Mouse (Mus musculus) retina, adult 2 months (tissue): ENCODE measurements around the gene Rnase4.

Source experiments
- DNase-seq: peaks from one replicate; pipeline ENCODE4 v3.0.0-alpha.2; 2012; ENCODE audit warnings: low read depth, low spot score

The Rnase4 gene

GRCm38 (mm10) chr14:51090921-51091900 is at the start of gene Rnase4, which contains the start of gene Ang:
TSS of gene Rnase4 (plus strand) at chr14:51091077.
TSS of gene Ang (plus strand) at chr14:51091150.
- no peak for DNase-seq

DNA sequence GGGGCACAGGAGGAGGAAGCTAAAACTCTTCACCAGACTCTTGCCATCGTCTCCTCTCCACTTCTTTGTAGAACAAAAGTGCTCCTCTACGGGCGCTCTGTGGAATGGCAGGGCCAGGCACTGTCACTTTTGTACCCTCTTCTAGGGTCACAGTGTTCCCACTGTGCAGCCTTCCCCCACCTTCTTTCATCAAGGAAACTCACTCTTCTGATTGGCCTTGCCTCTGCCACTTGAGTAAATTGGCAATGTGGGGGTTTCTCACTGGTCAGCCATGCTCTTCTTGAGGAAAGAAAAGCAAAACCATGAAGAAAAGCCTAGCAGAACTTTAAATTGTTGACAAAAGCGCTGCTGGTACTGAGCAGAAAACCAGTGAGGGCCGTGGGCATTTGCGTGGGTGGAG is 49.1 kb upstream of the Rnase4 start, which contains the start of gene Rnase9:
Rnase9 (minus strand) TSS at position 101 of the 400 bp plus-strand sequence.
- no peak for DNase-seq

DNA sequence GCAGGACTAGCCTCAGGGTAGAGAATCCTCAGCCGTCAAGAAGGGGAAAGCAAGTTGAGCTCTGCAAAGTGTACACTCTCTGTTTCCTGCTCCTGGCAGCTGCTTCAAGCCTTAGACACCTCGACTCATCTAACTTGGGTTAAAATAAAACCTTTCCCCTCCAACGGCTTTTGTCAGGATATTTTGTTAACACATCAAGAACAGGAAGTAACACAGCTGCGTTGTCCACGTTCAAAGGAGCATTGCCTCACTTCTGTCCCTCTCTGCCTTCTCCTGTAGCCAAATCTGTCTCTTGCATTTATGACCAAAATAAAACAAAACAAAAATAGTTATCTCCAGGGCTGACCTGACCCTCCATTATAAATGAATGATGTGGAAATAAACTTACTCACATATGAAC is 43.0 kb upstream of the Rnase4 start:
- DNase-seq: no peak

- DNase-seq: no peak
Measured at GRCm38 (mm10) chr14:51050063-51050462, 40.8 kb upstream of the Rnase4 start, which contains the start of gene Rnase11. TSS of gene Rnase11 (minus strand) at chr14:51050163.

GRCm38 (mm10) chr14:51051941-51052340 is 38.9 kb upstream of the Rnase4 start:
- no peak for DNase-seq

GRCm38 (mm10) chr14:51053176-51053575 is 37.7 kb upstream of the Rnase4 start:
- no peak for DNase-seq

GRCm38 (mm10) chr14:51054243-51055237 is 36.3 kb upstream of the Rnase4 start:
- no peak for DNase-seq

DNA sequence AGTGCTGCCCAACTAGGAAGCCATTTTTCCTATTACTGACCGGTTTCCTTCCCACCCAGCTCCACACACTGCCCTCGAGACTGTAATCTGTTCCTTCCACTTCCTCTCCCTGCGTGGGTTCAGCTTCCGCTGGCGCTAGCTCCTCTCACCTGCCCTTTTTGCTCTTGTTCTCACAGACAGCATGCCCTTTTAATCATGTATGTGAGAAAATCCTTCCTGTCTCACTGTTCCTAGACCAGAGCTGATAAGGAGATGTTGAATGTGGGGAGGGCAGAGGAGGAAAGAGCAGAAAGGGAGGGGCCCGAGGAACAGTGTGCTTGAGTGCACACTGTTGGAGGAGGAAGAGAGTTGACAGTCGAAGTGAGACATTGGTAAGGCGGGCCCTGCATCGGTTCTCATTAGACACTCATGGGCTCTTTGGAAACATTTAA is 33.5 kb upstream of the Rnase4 start, which contains the start of gene Rnase12:
Rnase12 (minus strand) TSS at position 261 of the 431 bp plus-strand sequence.
- no peak for DNase-seq

- no peak for DNase-seq
Measured at GRCm38 (mm10) chr14:51060761-51061160, 30.1 kb upstream of the Rnase4 start.

DNA sequence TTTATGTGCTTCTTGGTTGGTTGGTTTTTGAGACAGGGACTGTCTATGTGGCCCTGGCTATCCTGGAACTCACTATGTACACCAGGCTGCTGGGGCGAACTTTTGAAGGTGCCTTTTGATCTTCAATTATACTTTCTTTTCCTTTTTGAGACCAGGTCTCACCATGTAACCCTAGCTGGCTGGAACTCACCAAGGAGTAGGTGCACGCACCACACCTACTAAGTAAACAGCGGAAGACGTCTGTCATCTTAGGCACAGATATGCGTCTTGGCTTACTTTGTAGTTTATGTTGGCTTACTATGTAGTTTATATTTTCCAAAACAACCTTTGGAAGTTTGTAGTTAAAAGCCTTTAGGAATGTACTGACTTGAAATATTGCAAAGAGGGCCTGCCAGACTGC is 21.9 kb upstream of the Rnase4 start:
- DNase-seq: no peak

GRCm38 (mm10) chr14:51069617-51070016 is 21.3 kb upstream of the Rnase4 start:
- DNase-seq: no peak

DNA sequence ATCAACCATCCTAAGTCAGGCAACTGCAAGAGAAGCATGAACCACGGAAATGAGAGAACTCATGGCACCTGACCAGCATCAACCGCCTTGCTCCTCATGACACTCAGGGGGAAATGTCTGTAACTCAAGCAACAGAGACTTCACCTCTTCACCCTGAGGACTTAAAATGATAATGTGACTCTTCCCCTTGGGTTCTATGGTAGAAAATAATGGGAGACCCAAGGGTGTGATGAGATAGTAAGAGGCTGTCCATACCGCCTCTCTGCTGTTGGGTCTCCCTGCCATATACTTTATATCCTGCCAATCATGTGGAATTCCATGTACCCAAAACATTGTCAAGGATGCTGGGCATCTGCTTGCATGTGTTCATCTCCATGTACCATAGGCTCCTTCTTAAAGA is 16.5 kb upstream of the Rnase4 start, which contains the start of gene Olfr750:
Olfr750 (minus strand) TSS at position 101 of the 400 bp plus-strand sequence.
- DNase-seq: no peak

DNA sequence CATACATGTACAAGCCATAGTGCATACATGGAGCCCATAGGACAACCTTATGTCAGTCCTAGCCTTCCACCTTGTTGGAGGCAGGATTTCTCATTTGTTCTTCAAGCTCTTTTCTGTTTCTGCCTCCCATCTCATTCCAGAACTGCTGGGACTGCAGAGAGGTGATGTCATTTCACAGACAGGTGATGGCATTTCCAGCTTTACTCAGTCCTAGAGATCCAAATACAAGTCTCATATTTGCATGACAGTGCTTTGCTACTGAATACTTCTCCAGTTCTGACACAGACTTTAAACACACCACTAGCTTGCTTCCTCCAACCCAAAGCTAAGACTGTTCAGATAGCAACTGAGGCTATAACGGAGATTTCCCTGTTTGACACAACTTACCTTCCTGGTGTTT is 11.7 kb upstream of the Rnase4 start:
- no peak for DNase-seq

GRCm38 (mm10) chr14:51081035-51081434 is 9.8 kb upstream of the Rnase4 start:
- no peak for DNase-seq

DNA sequence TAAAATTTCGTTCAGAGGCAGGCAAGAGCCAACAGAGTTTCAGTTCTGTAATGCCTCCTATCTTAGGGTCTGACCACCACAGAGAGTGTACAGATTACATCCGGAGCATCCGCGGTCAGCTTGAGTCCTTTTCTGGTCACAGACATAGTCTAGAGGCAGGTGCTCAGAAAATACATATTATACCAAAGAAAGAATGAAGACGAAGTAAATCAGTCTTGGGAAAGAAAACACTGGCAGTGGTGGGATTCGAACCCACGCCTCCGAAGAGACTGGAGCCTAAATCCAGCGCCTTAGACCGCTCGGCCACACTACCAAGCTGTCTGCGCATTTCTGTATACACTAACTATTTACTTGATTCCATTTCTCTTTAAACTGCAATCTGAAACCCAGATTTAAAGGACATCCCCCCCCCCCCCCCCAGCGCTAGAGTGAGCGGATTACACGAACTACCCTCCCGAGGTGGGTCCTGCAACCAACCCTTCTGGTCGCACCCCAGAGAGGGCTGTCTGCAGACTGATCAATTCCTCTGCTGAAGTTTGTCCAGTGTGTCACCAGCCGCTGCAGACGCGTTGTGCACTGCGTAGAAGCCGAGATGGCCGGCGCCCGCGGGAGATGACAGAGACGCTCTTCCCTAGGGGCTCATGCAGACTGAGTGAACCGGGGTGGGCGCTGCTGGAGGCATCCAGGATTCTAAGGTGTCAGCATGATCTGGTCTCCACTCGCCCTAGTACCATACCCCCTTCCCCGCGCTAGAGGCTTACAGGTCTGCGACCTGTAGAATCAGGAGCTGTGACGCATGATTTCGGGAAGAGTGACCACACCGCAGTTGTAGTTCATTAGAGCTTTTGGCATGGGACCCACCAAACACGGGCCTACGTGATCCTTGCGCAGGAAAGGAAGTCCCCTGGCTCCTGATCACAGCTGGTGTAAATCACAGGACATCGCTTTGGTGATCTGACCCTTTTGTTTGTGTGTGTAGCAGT is 8.0 kb upstream of the Rnase4 start:
- DNase-seq: no peak

GRCm38 (mm10) chr14:51083805-51084204 is 7.1 kb upstream of the Rnase4 start:
- DNase-seq: no peak

DNA sequence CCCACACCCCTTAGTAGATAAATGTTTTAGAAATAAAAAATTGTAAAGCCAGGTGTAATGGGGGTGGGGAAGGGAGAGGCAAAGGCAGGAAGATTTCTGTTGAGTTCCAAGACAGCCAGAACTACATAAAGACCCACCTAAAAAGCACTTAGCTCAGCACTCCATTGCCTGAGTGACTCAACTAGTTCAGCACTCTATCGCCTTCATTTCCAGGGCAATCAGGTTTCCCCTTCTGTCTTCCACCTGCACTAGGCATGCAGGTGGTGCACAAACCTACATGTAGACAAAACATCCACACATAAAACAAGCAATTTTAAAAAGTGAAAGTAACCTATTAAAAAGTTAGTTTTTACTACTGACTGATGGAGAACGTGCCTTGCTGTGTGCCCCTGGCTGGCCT is 5.8 kb upstream of the Rnase4 start:
- DNase-seq: no peak

- DNase-seq: no peak
Measured at GRCm38 (mm10) chr14:51085911-51086310, 5.0 kb upstream of the Rnase4 start.

GRCm38 (mm10) chr14:51087762-51088161 is 3.1 kb upstream of the Rnase4 start:
- no peak for DNase-seq
